Mouse (Mus musculus): ENCODE measurements around the gene Nup205. TPM values are rescaled to one million over a fixed set of nuclear protein-coding genes. Genes with fewer than 3 reads are reported as not detected.

The Nup205 gene
- polyA plus RNA-seq, 1 experiment from 2014 or later, result 17.8 TPM

GRCm38 (mm10) chr6:35268711-35269110 lies 91.5 kb downstream of the Nup205 start:
- Histone ChIP-seq H3K9me3 (replicated peaks; ENCODE audit: control insufficient read depth, low read length) (no peaks in the 10 kb centered on the region), H3K4me1 (ENCODE audit: control insufficient read depth, low read depth, low read length) (peaks cover 2% of the 10 kb centered on the region; the same call in 1 of the 2 replicates), H3K36me3 (ENCODE audit: control insufficient read depth, insufficient read depth) (peaks cover 3% of the 10 kb centered on the region; the same call in 1 of the 2 replicates), H3K4me2 (ENCODE audit: low read depth, low read length) (no peak overlapping the region), H3K4me3 (ENCODE audit: low read depth, low read length) (no peak overlapping the region), H3K27me3 (ENCODE audit: control insufficient read depth, insufficient read depth, low read depth, low read length) (no peaks in the 10 kb centered on the region; the same call in 1 of the 2 replicates), H3K27ac (ENCODE audit: low read length) (no peak overlapping the region), H3K9ac (ENCODE audit: low read depth, low read length) (no peak overlapping the region)
- no peak for ATAC-seq (ENCODE audit: low read depth)
- 89% methylated on average over 13 of the region's 13 CpGs for WGBS (ENCODE audit: insufficient replicate concordance)

GRCm38 (mm10) chr6:35269643-35270042 lies 92.4 kb downstream of the Nup205 start:
- 72% methylated on average over 13 of the region's 13 CpGs for WGBS (ENCODE audit: insufficient replicate concordance)

GRCm38 (mm10) chr6:35271094-35271855 lies 94.1 kb downstream of the Nup205 start:
- no peak overlapping the region for H3K27ac ChIP-seq (ENCODE audit: low read length)

More at GRCm38 (mm10) chr6:35269643-35270042, 92.4 kb downstream of the Nup205 start:
- H3K27ac ChIP-seq (ENCODE audit: low read length), result no peak overlapping the region
- no peaks in the 10 kb centered on the region for H3K36me3 ChIP-seq (ENCODE audit: control insufficient read depth, insufficient read depth)
- H3K9ac ChIP-seq (ENCODE audit: low read depth, low read length), result no peak overlapping the region
- H3K9me3 ChIP-seq (replicated peaks; ENCODE audit: control insufficient read depth, low read length), result no peaks in the 10 kb centered on the region
- peaks cover 2% of the 10 kb centered on the region; the same call in 1 of the 2 replicates for H3K4me1 ChIP-seq (ENCODE audit: control insufficient read depth, low read depth, low read length)
- no peak overlapping the region for H3K4me3 ChIP-seq (ENCODE audit: low read depth, low read length)
- no peak overlapping the region for H3K4me2 ChIP-seq (ENCODE audit: low read depth, low read length)
- no peaks in the 10 kb centered on the region; the same call in 1 of the 2 replicates for H3K27me3 ChIP-seq (ENCODE audit: control insufficient read depth, insufficient read depth, low read depth, low read length)
- ATAC-seq (ENCODE audit: low read depth), result no peak

GRCm38 (mm10) chr6:35271868-35272765 lies 94.9 kb downstream of the Nup205 start:
- no peak overlapping the region for H3K9ac ChIP-seq (ENCODE audit: low read depth, low read length)
- ATAC-seq (ENCODE audit: low read depth), result no peak
- H3K4me2 ChIP-seq (ENCODE audit: low read depth, low read length), result no peak overlapping the region
- no peak overlapping the region for H3K27ac ChIP-seq (ENCODE audit: low read length)
- no peaks in the 10 kb centered on the region for H3K9me3 ChIP-seq (replicated peaks; ENCODE audit: control insufficient read depth, low read length)
- no peaks in the 10 kb centered on the region; the same call in 1 of the 2 replicates for H3K27me3 ChIP-seq (ENCODE audit: control insufficient read depth, insufficient read depth, low read depth, low read length)
- peaks cover 2% of the 10 kb centered on the region; the same call in 1 of the 2 replicates for H3K4me1 ChIP-seq (ENCODE audit: control insufficient read depth, low read depth, low read length)
- 70% methylated on average over 20 of the region's 20 CpGs for WGBS (ENCODE audit: insufficient replicate concordance)
- no peak overlapping the region for H3K4me3 ChIP-seq (ENCODE audit: low read depth, low read length)
- no peaks in the 10 kb centered on the region for H3K36me3 ChIP-seq (ENCODE audit: control insufficient read depth, insufficient read depth)

More at GRCm38 (mm10) chr6:35271094-35271855, 94.1 kb downstream of the Nup205 start:
- Histone ChIP-seq H3K9me3 (replicated peaks; ENCODE audit: control insufficient read depth, low read length) (no peaks in the 10 kb centered on the region), H3K4me1 (ENCODE audit: control insufficient read depth, low read depth, low read length) (peaks cover 2% of the 10 kb centered on the region; the same call in 1 of the 2 replicates), H3K9ac (ENCODE audit: low read depth, low read length) (no peak overlapping the region), H3K27me3 (ENCODE audit: control insufficient read depth, insufficient read depth, low read depth, low read length) (no peaks in the 10 kb centered on the region; the same call in 1 of the 2 replicates), H3K4me3 (ENCODE audit: low read depth, low read length) (no peak overlapping the region), H3K4me2 (ENCODE audit: low read depth, low read length) (no peak overlapping the region), H3K36me3 (ENCODE audit: control insufficient read depth, insufficient read depth) (no peaks in the 10 kb centered on the region)
- 84% methylated on average over 12 of the region's 12 CpGs for WGBS (ENCODE audit: insufficient replicate concordance)
- no peak for ATAC-seq (ENCODE audit: low read depth)

- Histone ChIP-seq H3K27ac (ENCODE audit: low read length) (no peak overlapping the region), H3K9me3 (replicated peaks; ENCODE audit: control insufficient read depth, low read length) (no peaks in the 10 kb centered on the region)
These were observed 96.3 kb downstream of the Nup205 start for GRCm38 (mm10) chr6:35273391-35274082.

GRCm38 (mm10) chr6:35277903-35278587 lies 100.8 kb downstream of the Nup205 start:
- 49% methylated on average over 10 of the region's 10 CpGs for WGBS (ENCODE audit: insufficient replicate concordance)
- no peak overlapping the region for H3K4me3 ChIP-seq (ENCODE audit: low read depth, low read length)
- H3K36me3 ChIP-seq (ENCODE audit: control insufficient read depth, insufficient read depth), result no peaks in the 10 kb centered on the region
- no peaks in the 10 kb centered on the region for H3K27me3 ChIP-seq (ENCODE audit: control insufficient read depth, insufficient read depth, low read depth, low read length)
- H3K9ac ChIP-seq (ENCODE audit: low read depth, low read length), result no peak overlapping the region
- no peak overlapping the region for H3K4me2 ChIP-seq (ENCODE audit: low read depth, low read length)
- H3K27ac ChIP-seq (ENCODE audit: low read length), result no peak overlapping the region
- no peak for ATAC-seq (ENCODE audit: low read depth)
- no peaks in the 10 kb centered on the region for H3K9me3 ChIP-seq (replicated peaks; ENCODE audit: control insufficient read depth, low read length)
- no peaks in the 10 kb centered on the region for H3K4me1 ChIP-seq (ENCODE audit: control insufficient read depth, low read depth, low read length)

More at GRCm38 (mm10) chr6:35273391-35274082, 96.3 kb downstream of the Nup205 start:
- ATAC-seq (ENCODE audit: low read depth), result no peak
- no peak overlapping the region for H3K4me3 ChIP-seq (ENCODE audit: low read depth, low read length)
- WGBS (ENCODE audit: insufficient replicate concordance), result 69% methylated on average over 11 of the region's 11 CpGs
- H3K4me2 ChIP-seq (ENCODE audit: low read depth, low read length), result no peak overlapping the region
- peaks cover 2% of the 10 kb centered on the region; the same call in 1 of the 2 replicates for H3K4me1 ChIP-seq (ENCODE audit: control insufficient read depth, low read depth, low read length)
- H3K9ac ChIP-seq (ENCODE audit: low read depth, low read length), result no peak overlapping the region
- H3K27me3 ChIP-seq (ENCODE audit: control insufficient read depth, insufficient read depth, low read depth, low read length), result no peaks in the 10 kb centered on the region; the same call in 1 of the 2 replicates
- no peaks in the 10 kb centered on the region for H3K36me3 ChIP-seq (ENCODE audit: control insufficient read depth, insufficient read depth)

- Histone ChIP-seq H3K27ac (ENCODE audit: low read length) (no peak overlapping the region), H3K4me2 (ENCODE audit: low read depth, low read length) (no peak overlapping the region), H3K9me3 (replicated peaks; ENCODE audit: control insufficient read depth, low read length) (no peaks in the 10 kb centered on the region), H3K4me1 (ENCODE audit: control insufficient read depth, low read depth, low read length) (no peaks in the 10 kb centered on the region), H3K27me3 (ENCODE audit: control insufficient read depth, insufficient read depth, low read depth, low read length) (no peaks in the 10 kb centered on the region), H3K4me3 (ENCODE audit: low read depth, low read length) (no peak overlapping the region), H3K36me3 (ENCODE audit: control insufficient read depth, insufficient read depth) (no peaks in the 10 kb centered on the region), H3K9ac (ENCODE audit: low read depth, low read length) (no peak overlapping the region)
- no peak for ATAC-seq (ENCODE audit: low read depth)
- WGBS (ENCODE audit: insufficient replicate concordance), result 47% methylated on average over 10 of the region's 10 CpGs
These were observed 102.1 kb downstream of the Nup205 start for GRCm38 (mm10) chr6:35279306-35279705.

- H3K27me3 ChIP-seq (ENCODE audit: control insufficient read depth, insufficient read depth, low read depth, low read length), result no peaks in the 10 kb centered on the region
- no peak overlapping the region for H3K9ac ChIP-seq (ENCODE audit: low read depth, low read length)
- WGBS (ENCODE audit: insufficient replicate concordance), result 59% methylated on average over 11 of the region's 11 CpGs
- H3K27ac ChIP-seq (ENCODE audit: low read length), result no peak overlapping the region
- no peaks in the 10 kb centered on the region for H3K4me1 ChIP-seq (ENCODE audit: control insufficient read depth, low read depth, low read length)
- no peak for ATAC-seq (ENCODE audit: low read depth)
- no peaks in the 10 kb centered on the region for H3K9me3 ChIP-seq (replicated peaks; ENCODE audit: control insufficient read depth, low read length)
- H3K36me3 ChIP-seq (ENCODE audit: control insufficient read depth, insufficient read depth), result no peaks in the 10 kb centered on the region
- no peak overlapping the region for H3K4me3 ChIP-seq (ENCODE audit: low read depth, low read length)
- H3K4me2 ChIP-seq (ENCODE audit: low read depth, low read length), result no peak overlapping the region
These were observed 111.0 kb downstream of the Nup205 start for GRCm38 (mm10) chr6:35288114-35288761.
